Mouse (Mus musculus): Measurements from ENCODE around the gene Hist1h2ag. TPM values are rescaled to one million over a fixed set of nuclear protein-coding genes. Genes with fewer than 3 reads are reported as not detected.
"Not testable (repeated sequence)": the region's sequence is repeated elsewhere in the genome, so short reads cannot be mapped to it uniquely, and the experiment has no call there.

Hist1h2ag gene
- total RNA-seq (2021) = 10 to 100 TPM in 1 of 2 experiments, 1 to 10 TPM in 1; 8.5 to 19.5 TPM

DNA sequence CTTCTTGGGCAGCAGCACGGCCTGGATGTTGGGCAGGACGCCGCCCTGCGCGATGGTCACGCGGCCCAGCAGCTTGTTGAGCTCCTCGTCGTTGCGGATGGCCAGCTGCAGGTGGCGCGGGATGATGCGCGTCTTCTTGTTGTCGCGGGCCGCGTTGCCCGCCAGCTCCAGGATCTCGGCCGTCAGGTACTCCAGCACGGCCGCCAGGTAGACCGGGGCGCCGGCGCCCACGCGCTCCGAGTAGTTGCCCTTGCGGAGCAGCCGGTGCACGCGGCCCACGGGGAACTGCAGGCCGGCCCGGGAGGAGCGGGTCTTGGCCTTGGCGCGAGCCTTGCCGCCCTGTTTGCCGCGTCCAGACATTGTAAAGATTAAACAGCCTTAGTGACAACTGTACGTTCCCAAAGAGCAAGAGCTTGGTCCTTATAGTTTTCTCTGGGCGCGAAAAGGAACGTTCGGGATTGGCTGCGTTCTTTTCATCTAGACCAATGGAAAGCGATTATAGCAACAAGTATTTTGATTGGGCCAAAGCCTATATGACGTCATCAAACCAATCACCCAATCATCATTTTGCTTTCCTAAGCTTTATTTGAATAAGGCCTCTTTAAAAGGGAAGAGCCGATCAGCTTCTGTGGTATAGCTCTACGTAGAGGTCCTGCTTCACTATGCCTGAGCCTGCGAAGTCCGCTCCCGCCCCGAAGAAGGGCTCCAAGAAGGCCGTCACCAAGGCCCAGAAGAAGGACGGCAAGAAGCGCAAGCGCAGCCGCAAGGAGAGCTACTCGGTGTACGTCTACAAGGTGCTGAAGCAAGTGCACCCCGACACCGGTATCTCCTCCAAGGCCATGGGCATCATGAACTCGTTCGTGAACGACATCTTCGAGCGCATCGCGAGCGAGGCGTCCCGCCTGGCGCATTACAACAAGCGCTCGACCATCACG lies at the start of gene Hist1h2ag, which contains the start of gene Hist1h2bj:
Gene Hist1h2ag (minus strand): TSS at position 377 of the 935 bp plus-strand sequence.
Gene Hist1h2bj (plus strand): TSS at position 647 of the 935 bp plus-strand sequence.
- peak; percentile 95 to 99 for DNase-seq (ENCODE audit: low spot score in 2 of 2)
- intact Hi-C loops (cut with DNase I) = loop anchor here (5.0 kb wide), 3 partner anchors 1639 to 1714 kb away; partner anchors contain the start of genes Hist1h1t, Hist1h2ac, Hist1h2bc and Hist1h4b

DNA sequence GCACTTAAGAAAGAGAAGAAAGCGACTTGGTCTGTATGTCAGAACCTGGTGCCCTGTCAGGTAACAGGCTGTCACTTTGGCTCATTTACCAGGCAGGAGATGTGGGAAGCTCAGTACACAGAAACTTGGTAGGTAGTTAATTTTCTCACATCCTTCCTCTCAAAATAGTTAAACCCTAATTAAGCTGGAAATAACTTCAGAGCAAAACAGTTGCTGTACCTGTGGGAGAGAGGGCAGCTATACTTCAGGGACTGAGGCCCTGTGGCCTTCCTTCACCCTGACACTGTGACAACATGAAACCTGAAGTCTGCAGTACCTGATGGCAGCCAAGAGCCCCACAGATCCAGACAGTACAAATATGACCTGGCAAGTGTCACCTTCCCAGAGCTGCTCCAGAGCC lies 41.4 kb upstream of the Hist1h2ag start, which contains the start of gene Vmn1r188:
Gene Vmn1r188 (plus strand): TSS at position 301 of the 400 bp plus-strand sequence.
- intact Hi-C loops (cut with DNase I); DNase-seq (ENCODE audit: low spot score in 2 of 2): not testable (repeated sequence)

DNA sequence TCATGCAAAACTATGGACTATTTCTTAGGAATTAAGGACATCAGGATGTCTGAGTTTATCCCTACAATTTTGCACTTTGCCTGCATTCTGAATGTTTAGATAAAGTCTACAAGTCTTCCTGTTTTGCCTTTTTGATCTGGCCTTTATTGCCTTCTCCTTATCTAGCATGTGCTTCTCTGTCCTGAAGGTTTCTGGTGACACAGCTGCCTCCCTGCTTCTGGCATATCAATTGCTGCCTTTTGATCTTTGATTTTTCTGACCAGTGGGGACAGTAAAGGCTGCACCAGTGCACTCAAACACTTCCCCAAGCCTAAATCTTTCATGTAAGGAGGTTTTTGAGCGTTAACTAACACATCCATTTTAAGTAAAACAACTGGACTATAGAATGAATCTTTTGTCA lies 20.7 kb upstream of the Hist1h2ag start:
- intact Hi-C loops (cut with DNase I) = no loop called here
- no peak for DNase-seq (ENCODE audit: low spot score in 2 of 2)

DNA sequence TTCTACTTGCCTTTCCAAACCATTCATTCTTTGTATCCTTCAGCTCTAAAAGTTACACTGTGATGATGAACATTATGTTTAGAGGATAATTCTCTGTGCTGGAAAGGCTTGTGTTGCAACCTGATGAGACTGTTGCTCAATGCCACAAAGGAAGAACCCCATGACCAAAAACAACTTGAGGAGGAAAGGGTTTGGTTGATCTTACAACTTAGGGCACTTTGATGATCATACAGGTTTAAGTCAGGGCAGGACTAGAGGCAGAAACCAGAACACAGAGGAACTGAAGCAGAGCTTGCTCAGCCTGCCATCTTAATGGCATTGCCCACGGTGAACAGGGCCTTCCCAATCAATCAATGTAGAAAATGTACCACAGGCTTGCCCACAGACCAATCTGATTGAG lies 18.7 kb upstream of the Hist1h2ag start:
- intact Hi-C loops (cut with DNase I) = no loop called here
- DNase-seq (ENCODE audit: low spot score in 2 of 2) = no peak

DNA sequence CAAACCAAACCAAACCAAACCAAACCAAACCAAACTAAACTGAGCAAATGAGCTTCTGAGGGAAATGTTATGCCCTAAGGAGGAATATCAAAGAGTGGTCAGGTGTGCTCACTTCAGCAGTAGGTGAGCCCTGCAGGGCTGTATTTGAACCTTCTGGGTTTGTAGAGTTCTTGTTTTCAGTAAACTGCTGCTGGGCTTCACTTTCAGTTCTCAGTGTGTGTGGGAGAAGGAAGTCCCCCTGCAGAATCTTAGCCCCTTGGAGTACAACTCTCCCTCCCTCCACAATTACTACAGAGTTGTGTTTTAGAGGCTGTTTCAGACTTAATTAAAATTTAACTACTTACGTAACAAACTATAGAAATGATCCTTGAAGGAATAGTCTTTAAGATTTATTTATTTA lies 11.0 kb upstream of the Hist1h2ag start:
- DNase-seq (ENCODE audit: low spot score in 2 of 2) = no peak
- intact Hi-C loops (cut with DNase I) = loop anchor here (5.0 kb wide), 2 partner anchors 1219 to 1359 kb away; no protein-coding TSS in a partner anchor

DNA sequence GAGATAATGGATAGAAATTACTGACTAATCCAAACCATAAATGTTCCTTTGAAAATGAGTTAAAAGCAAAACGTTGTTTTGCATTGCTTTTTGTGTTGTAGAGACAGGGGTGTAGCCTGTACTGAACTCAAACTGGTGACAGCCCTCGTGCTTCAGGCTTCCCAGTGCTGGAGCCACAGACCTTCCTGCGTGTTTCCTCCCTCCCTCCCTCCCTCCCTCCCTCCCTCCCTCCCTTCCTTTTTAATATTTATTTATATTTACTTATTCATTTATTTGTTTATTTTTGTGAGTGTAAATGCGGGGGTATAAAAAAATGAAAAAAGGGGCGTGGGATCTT lies 8.7 kb upstream of the Hist1h2ag start:
- DNase-seq (ENCODE audit: low spot score in 2 of 2) = no peak
- intact Hi-C loops (cut with DNase I) = loop anchor here (2.0 to 5.0 kb wide), 3 partner anchors 341 to 1361 kb away; no protein-coding TSS in a partner anchor

DNA sequence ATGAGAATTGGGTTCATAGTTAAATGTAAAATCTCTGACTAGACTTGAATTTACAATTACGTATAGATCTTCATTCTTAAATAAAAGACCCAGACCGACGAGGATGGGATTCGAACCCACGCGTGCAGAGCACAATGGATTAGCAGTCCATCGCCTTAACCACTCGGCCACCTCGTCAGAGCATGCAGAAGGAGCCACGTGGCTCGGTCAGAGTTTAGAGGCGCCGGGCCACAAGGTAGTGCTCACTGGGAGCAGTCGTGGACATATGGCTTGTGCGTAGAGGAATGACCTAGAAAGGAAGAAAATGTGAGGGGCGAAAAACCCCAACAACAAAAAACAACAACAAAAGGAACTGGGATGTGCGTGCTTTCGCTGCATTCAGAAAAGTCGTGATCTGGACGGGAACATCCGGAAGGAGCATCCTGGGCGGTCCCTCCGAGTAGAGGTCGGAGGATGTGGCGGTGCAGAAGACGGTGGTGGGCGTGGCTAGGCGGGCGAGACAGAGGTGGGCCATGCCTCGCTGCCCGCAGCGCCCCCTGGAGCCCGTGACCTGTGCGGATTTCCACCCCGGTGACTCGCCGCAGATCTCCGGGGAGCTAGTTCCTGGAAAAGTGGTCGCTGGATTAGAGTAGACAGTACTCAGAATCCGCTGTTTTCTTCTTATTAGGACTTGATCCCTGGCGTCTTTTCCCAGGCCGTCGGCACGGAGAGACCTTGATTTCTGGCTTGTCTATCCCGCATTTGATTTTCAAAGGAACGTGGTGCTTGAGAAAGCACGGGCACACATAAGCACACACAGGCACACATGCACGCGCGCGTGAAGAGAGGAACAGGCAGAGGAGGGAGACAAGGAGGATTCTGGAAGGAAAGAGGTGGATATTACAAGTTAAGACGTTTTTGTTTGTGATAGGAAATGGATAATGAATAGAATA lies 8.1 kb upstream of the Hist1h2ag start:
- peak; percentile 89 to 94 for DNase-seq (ENCODE audit: low spot score in 2 of 2)
- intact Hi-C loops (cut with DNase I) = loop anchor here (2.0 to 5.0 kb wide), 3 partner anchors 340 to 1361 kb away; no protein-coding TSS in a partner anchor

DNA sequence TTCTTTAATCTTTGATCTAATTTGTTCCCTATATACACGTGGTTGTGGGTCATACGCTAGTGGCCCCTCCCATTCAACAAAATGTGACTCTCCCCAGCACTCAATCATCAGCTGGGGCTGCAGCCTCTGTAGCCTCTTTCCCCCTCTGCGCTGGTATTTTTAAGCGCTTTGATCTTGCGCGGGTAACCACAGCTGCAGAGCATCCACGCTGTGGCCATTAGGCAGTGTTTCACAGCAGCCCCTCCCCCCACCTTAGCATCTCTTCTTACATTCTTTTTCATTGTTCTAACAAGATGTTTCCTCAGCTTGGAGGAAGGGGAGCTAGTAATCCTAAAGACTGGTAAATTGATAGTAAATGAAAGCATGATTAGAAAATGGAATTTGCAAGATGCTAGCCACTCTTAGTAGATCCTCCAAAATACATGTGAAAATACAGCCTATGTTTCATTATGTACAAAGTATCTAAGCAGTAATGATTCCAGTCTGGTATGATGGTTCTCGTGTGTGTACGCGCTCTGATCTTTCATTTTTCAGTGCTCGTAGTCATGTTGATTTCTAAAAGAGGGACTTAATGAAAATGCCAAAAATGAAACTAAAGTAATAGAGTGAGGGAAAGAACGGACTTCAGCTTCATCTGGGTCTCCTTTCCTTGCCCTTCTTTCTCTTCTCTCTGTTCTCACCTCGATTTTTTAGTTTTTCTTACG lies 7.1 kb upstream of the Hist1h2ag start:
- DNase-seq (ENCODE audit: low spot score in 2 of 2) = peak in 1 of 2 experiments; percentile 34
- intact Hi-C loops (cut with DNase I) = loop anchor here (2.0 to 5.0 kb wide), 3 partner anchors 339 to 1362 kb away; no protein-coding TSS in a partner anchor

DNA sequence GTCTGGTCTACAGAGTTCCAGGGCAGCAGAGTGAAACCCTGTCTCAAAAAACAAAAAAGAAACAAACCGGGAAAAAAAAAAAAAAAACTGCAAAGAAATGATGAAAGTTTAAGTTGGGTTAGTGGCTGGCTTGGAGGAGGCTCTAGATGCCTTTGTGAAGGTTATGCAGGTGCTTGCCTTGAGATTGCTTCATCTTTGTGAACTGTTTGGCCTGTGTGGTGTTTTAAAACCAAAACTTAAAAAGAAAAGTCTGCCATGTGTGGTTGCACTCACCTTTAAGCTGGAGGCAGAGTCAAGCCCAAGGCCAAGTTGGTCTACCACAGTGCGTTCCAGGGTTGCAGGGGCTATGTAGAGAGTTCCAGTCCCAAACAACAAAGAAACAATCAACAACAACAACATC lies 6.3 kb upstream of the Hist1h2ag start:
- intact Hi-C loops (cut with DNase I) = no loop called here
- DNase-seq (ENCODE audit: low spot score in 2 of 2) = no peak

DNA sequence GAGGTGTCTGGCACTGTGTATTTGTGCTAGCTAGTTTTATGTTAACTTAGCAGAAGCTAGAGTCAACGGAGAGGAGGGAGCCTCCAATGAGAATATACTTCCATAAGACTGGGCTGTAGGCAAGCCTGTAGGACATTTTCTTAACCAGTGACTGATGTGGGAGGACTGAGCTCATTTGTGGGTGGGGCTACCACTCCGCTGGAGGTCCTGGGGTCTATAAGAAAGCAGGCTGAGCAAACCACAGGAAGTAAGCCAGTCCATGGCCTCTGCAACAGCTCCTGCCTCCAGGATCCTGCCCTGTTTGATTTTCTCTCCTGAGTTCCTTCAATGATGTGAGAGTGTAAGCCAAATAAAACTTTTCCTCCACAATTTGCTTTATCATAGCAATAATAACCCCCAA lies 2.6 kb upstream of the Hist1h2ag start:
- DNase-seq (ENCODE audit: low spot score in 2 of 2) = no peak
- intact Hi-C loops (cut with DNase I) = no loop called here

DNA sequence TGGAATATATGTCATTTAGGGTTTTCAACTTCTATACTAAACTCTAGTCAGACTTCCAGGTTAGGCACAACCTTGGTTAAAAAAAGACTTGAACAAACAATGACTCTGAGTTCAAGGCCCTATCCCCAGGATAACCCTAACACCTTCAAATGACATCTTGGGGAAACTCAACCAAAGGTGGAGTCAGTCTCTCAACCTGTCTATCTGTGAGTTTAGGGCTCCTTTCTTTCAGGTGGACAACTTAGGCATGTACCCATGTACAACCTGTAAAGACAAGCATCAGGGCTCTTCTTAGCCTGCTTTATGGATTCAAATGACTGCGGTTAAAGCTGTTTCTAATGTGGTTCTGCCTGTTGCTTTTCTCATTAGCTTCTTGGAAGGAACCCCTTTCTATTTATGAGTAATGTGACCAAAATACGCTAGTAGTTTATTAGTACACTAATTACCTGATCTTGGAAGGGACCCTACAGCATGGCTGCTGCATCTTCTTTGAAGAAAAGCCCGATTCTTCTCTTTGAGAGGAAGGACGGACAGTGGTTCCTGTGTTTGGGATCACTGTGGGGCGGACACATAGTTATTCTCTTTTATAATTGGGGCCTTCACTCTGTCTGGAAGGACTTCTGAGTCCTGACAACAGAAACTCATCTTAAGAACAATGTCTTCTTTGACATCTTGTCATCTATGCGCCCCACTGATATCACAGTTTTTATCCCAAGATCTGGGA lies 1.9 kb upstream of the Hist1h2ag start:
- no peak for DNase-seq (ENCODE audit: low spot score in 2 of 2)
- intact Hi-C loops (cut with DNase I) = loop anchor here (5.0 kb wide), 3 partner anchors 1638 to 1713 kb away; partner anchors contain the start of genes Hist1h1t, Hist1h2ac, Hist1h2bc and Hist1h4b

DNA sequence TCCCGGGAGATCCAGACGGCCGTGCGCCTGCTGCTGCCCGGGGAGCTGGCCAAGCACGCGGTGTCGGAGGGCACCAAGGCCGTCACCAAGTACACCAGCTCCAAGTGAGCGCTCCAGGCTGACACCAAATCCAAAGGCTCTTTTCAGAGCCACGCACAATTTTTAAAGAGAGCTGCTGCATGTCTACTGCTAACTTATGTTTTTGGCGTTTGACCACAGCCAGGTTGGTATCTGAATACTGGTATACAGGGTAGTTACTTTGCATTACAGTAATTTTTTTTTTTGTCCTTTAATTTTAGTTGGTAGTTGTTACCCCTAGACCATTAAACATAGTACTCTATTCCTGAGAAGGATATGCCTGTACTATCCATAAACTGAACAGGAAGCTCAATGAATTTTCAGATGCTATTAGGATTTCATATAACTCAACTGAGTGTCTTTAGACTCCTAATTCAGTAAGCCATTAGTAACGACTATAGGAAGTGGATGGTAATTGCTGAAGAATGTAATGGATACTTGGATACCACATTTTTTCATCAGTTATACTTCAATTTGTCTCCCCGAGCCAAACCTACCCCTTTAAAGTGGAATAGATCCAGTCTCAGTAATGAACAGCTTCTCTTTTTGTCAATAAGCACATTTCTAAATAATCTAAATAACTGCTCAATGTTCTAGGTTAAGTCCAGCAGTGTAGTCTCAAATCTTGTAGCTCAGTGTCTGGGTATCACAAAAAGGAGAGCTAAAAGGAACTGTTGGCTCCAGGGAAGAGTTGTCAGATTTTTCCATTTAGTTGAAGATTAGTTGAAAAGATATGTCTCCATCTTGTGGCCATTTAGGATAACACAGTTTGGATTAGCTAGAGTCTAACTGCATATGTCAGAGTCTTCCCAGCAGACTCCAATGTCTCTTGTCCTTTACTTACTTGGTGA lies 1.0 kb upstream of the Hist1h2ag start:
- peak in 1 of 2 experiments; percentile 69 for DNase-seq (ENCODE audit: low spot score in 2 of 2)
- intact Hi-C loops (cut with DNase I) = loop anchor here (5.0 kb wide), 3 partner anchors 1639 to 1714 kb away; partner anchors contain the start of genes Hist1h1t, Hist1h2ac, Hist1h2bc and Hist1h4b

DNA sequence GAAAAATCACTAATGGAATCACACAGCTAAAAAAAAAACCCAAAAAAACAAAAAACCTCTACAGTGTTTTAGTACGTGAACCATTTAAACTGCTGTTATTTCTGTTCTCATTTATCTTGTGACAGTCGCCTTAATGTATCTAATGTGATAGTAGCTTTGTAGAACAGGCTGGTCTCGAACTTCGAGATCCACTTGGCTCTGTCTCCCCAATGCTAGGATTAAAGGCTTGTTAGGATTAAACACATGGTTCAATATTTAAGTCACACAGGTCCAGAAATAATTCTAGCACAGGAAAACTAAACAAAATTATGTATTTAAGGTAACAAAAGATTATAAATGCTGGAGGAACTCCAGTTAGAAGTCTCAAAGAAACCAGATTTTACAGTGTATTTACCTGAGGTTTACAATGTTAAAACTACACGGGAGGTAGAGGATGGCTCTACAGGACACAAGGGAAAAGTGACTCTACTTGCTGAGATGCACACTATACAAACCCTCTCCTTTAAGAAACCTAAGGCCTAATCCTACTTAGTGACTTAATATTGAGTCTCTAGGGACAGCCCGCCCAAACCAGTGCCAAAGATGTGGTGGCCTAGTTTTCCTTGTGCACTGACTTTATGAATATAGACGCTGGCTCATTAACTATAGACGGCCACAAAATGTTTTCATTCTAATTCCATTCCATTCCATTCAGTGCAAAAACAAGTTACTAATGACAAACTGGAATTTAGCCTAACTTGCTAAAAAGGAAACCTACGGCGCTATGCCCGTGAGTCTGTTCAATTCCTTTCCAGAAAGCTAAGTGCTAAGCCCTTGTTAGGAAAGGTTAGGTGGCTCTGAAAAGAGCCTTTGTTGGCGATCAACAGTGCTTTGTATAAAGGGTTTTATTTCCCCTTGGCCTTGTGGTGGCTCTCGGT lies 835 bp downstream of the Hist1h2ag start:
- intact Hi-C loops (cut with DNase I) = loop anchor here (1.0 to 5.0 kb wide), 6 partner anchors 325 to 1715 kb away; partner anchors contain the start of genes Hist1h1e, Hist1h1t, Hist1h2ac and Hist1h2ai
- no peak for DNase-seq (ENCODE audit: low spot score in 2 of 2)

DNA sequence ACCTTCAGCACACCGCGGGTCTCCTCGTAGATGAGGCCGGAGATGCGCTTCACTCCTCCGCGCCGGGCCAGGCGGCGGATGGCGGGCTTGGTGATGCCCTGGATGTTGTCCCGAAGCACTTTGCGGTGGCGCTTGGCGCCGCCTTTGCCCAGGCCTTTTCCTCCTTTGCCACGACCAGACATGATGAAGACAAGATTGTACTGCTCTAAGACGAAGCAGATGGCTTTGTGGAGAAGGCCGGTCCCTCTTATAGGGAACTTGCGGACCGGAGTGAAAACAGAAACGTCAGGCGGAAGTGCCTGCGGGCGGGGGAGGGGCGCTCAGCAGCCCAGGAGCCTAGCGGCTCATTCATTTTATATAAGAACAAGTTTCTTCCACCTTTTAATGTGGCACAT lies 1.6 kb downstream of the Hist1h2ag start, which contains the start of gene Hist1h4i:
Gene Hist1h4i (minus strand): TSS at position 221 of the 395 bp plus-strand sequence.
- DNase-seq (ENCODE audit: low spot score in 2 of 2) = peak; percentile 98 to 99
- intact Hi-C loops (cut with DNase I) = loop anchor here (1.0 to 5.0 kb wide), 6 partner anchors 324 to 1716 kb away; partner anchors contain the start of genes Hist1h1e, Hist1h1t, Hist1h2ac and Hist1h2ai

DNA sequence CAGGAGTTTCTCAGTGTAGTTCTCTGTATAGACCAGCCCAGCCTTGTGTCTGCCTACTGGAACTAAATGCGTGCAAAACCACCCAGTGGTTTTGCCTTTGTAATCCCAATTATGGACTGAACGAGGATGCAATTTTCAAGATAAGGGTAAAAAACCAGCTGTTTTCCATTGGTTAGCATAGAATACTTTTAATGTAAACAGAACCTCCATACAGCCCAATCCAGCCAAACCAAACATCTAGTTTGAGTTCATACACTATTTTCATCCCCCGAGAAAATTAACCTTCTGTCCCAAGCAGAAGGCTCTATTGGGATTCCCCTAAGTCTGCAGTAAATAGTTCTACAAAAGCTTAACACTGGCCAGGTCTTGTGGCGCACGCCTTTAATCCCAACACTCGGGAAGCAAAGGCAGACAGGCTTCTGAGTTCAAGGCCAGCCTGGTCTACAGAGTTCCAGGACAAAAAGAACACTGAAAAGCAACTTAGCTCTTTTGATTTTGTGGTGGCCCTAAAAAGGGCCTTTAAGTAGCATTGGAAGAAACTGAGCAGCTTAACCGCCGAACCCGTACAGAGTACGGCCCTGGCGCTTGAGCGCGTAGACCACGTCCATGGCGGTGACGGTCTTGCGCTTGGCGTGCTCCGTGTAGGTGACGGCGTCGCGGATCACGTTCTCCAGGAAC lies 2.1 kb downstream of the Hist1h2ag start:
- no peak for DNase-seq (ENCODE audit: low spot score in 2 of 2)
- intact Hi-C loops (cut with DNase I) = loop anchor here (1.0 to 5.0 kb wide), 6 partner anchors 324 to 1717 kb away; partner anchors contain the start of genes Hist1h1e, Hist1h1t, Hist1h2ac and Hist1h2ai

Data from left cerebral cortex, postnatal 25 days (tissue).